Mouse (Mus musculus): Measurements from ENCODE around the gene Ppp6r1. TPM values are rescaled to one million over a fixed set of nuclear protein-coding genes. Genes with fewer than 3 reads are reported as not detected.
A peak's percentile ranks its signal among the peaks of the same experiment; 100 is the strongest.

The Ppp6r1 gene
- polyA plus RNA-seq, 2 experiments = 7.9 to 86.9 TPM

DNA sequence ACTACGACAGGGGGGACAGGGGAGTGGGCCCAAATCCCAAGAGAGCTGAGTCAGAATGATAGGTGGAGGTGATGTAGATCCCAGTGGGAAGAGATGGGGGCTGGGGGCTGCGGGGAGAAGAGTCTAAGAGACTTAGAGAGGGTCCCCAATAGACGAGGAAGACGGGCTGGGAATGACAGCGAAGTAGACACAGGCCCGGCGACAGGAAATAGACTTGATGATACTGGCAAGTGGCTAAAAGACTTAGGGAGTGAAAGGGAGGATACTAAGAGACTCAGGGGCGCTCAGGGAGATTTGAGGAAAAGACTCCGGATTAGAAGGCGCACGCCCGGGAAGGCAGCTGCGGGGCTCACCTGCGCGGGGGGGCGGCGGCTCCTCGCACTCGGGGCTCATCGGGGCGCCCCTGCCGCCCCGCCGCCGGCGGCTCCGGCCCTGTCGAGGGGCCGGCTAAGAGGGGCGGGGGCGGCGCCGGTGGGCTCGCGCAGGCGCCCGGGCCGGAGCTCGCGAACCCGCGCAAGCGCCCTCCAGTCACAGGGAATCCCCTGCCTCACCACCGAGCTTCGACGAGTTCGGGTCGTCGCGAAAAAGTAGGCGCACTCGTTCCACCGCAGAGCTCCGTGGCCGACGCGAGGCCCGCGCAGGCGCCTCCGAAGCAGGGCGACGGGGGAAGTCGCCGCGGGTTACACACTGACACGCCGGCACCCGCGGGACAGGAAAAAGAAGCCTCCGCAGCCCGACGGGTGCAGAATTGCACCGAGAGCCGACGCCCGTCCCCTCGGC is 501 bp downstream of the Ppp6r1 start:
- Histone ChIP-seq H3K4me3 (replicated peaks; ENCODE audit: low read length) (peak overlapping the region; percentile 88), H3K4me1 (ENCODE audit: control insufficient read depth, insufficient read depth, low read length) (peaks cover 16% of the 10 kb centered on the region), H3K4me2 (replicated peaks; ENCODE audit: low read depth, low read length, severe bottlenecking) (peak overlapping the region; percentile 93), H3K27ac (replicated peaks; ENCODE audit: low read depth, low read length) (peak overlapping the region; percentile 97), H3K36me3 (ENCODE audit: control insufficient read depth, insufficient read depth, low read length) (peaks cover 16% of the 10 kb centered on the region), H3K9me3 (ENCODE audit: control insufficient read depth, low read length) (no peaks in the 10 kb centered on the region), H3K27me3 (ENCODE audit: control insufficient read depth, insufficient read depth, low read length) (no peaks in the 10 kb centered on the region), H3K9ac (ENCODE audit: low read depth, low read length, severe bottlenecking) (peak overlapping the region; percentile 94)
- WGBS = under 1% methylated on average over 42 of the region's 78 CpGs
- peak; percentile 80 for ATAC-seq (ENCODE audit: low FRiP score, low read depth)
- no peak for TF ChIP-seq POLR2A (IDR thresholded peaks at IDR 0.05; ENCODE audit: borderline replicate concordance, extremely low read depth, insufficient read depth, insufficient read length)
- DNase-seq (ENCODE audit: low spot score) = peak; percentile 13

DNA sequence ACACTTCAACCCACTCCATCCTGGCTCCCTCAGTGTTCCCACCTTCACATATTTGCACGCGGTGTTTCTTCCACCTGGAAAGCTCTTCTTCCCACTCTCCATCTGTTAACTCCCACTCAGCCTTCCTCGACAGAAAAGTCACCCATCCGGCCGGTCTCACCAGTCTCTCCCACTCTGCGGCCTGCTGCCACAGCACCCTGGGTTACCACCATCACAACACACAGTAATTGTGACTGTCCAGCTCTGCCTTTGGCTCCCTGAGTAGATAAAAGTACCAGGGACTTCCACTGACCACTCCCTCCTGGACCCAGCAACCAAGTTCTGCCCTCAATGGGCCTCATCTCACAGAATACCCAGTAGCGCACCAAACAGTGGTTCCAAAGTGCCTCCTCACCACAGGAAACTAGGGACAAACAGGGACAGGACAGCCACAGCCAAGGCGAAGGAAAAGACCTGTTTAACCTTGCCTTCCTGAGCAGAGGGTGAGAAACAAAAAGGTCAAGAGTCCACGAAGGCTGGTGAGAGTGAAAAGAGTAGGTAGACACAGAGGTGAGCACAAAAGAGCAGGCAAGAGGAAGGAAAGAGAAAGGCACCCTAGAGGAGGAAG is 1.2 kb downstream of the Ppp6r1 start:
- Histone ChIP-seq H3K9me3 (ENCODE audit: control insufficient read depth, low read length) (no peaks in the 10 kb centered on the region), H3K27me3 (ENCODE audit: control insufficient read depth, insufficient read depth, low read length) (no peaks in the 10 kb centered on the region), H3K4me3 (replicated peaks; ENCODE audit: low read length) (peak overlapping the region; percentile 88), H3K4me1 (ENCODE audit: control insufficient read depth, insufficient read depth, low read length) (peaks cover 16% of the 10 kb centered on the region), H3K36me3 (ENCODE audit: control insufficient read depth, insufficient read depth, low read length) (peaks cover 17% of the 10 kb centered on the region), H3K9ac (ENCODE audit: low read depth, low read length, severe bottlenecking) (peak overlapping the region; percentile 94), H3K4me2 (replicated peaks; ENCODE audit: low read depth, low read length, severe bottlenecking) (peak overlapping the region; percentile 93), H3K27ac (replicated peaks; ENCODE audit: low read depth, low read length) (no peak overlapping the region)
- WGBS = 47% methylated on average over 9 of the region's 9 CpGs
- DNase-seq (ENCODE audit: low spot score) = no peak
- no peak for TF ChIP-seq POLR2A (IDR thresholded peaks at IDR 0.05; ENCODE audit: borderline replicate concordance, extremely low read depth, insufficient read depth, insufficient read length)
- no peak for ATAC-seq (ENCODE audit: low FRiP score, low read depth)

DNA sequence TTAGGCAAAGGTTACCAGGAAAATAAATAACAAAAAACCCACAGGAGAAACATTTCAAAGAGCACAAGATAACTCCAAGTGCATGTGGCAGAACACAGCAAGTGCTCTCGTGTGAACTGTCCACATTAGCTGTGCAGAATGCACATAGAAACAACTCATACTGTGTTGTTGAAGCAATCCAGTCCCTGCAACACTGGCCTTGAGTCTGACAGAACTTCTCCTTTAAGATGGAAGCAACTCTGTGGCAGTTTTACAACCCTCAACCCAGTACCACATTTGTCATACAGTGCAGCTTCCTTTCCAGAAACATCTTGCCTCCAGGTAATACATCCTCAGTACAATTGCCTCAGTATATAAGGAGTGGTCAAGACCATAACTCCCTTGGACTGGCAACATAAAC is 2.0 kb downstream of the Ppp6r1 start:
- peak overlapping the region; percentile 93 for H3K4me2 ChIP-seq (replicated peaks; ENCODE audit: low read depth, low read length, severe bottlenecking)
- WGBS = 56% methylated on average over 1 of the region's 1 CpGs
- no peak for TF ChIP-seq POLR2A (IDR thresholded peaks at IDR 0.05; ENCODE audit: borderline replicate concordance, extremely low read depth, insufficient read depth, insufficient read length)
- H3K4me1 ChIP-seq (ENCODE audit: control insufficient read depth, insufficient read depth, low read length) = peaks cover 16% of the 10 kb centered on the region
- H3K9me3 ChIP-seq (ENCODE audit: control insufficient read depth, low read length) = no peaks in the 10 kb centered on the region
- ATAC-seq (ENCODE audit: low FRiP score, low read depth) = no peak
- H3K36me3 ChIP-seq (ENCODE audit: control insufficient read depth, insufficient read depth, low read length) = peaks cover 21% of the 10 kb centered on the region
- H3K4me3 ChIP-seq (replicated peaks; ENCODE audit: low read length) = peak overlapping the region; percentile 88; the same call in 1 of the 2 replicates
- DNase-seq (ENCODE audit: low spot score) = no peak
- no peaks in the 10 kb centered on the region for H3K27me3 ChIP-seq (ENCODE audit: control insufficient read depth, insufficient read depth, low read length)
- H3K9ac ChIP-seq (ENCODE audit: low read depth, low read length, severe bottlenecking) = peak overlapping the region; percentile 94; the same call in 1 of the 2 replicates
- H3K27ac ChIP-seq (replicated peaks; ENCODE audit: low read depth, low read length) = no peak overlapping the region

DNA sequence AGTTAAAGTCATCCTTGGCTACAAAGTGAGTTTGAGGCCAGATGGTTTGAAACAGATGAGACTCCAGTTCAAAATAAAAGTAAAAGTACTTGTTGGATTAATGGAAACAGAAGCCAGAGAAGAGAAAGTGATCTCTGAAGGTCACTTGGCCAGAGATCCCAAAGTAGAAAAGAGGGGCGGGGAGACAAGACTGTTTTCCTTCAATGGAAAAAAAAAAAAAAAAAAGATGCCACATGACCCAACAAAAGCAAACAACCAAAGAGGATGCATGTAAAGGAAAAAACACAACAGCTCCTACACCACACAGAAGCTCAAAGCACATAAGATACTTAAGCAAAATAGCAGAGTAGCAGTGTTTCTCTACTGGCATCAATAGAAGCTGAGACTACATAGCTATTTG is 2.9 kb downstream of the Ppp6r1 start:
- no peak overlapping the region for H3K4me3 ChIP-seq (replicated peaks; ENCODE audit: low read length)
- H3K27me3 ChIP-seq (ENCODE audit: control insufficient read depth, insufficient read depth, low read length) = no peaks in the 10 kb centered on the region
- H3K4me2 ChIP-seq (replicated peaks; ENCODE audit: low read depth, low read length, severe bottlenecking) = no peak overlapping the region
- no peak overlapping the region for H3K27ac ChIP-seq (replicated peaks; ENCODE audit: low read depth, low read length)
- peaks cover 23% of the 10 kb centered on the region for H3K36me3 ChIP-seq (ENCODE audit: control insufficient read depth, insufficient read depth, low read length)
- H3K9me3 ChIP-seq (ENCODE audit: control insufficient read depth, low read length) = no peaks in the 10 kb centered on the region
- TF ChIP-seq POLR2A (IDR thresholded peaks at IDR 0.05; ENCODE audit: borderline replicate concordance, extremely low read depth, insufficient read depth, insufficient read length) = no peak
- WGBS = 80% methylated on average over 1 of the region's 1 CpGs
- ATAC-seq (ENCODE audit: low FRiP score, low read depth) (no peak), DNase-seq (ENCODE audit: low spot score) (no peak)
- H3K4me1 ChIP-seq (ENCODE audit: control insufficient read depth, insufficient read depth, low read length) = peaks cover 16% of the 10 kb centered on the region
- no peak overlapping the region for H3K9ac ChIP-seq (ENCODE audit: low read depth, low read length, severe bottlenecking)

DNA sequence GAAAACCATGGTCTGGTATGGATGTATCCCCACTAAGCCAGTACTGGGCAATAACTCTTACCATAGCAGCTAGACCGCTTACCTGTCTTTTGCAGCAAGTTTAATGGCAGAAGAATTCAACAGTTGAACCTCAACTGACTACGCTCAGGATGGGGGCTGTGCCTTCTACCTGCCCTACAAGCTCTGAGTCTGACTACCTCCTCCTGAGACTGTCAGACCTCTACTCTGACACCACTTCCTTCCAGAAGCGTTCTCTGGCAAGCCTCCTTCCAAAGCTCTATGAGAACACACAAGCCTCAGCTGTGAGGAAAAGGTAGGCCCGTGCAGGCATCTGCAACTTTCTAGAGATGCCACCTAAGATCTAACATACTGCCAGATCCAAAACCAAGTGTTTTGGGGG is 3.4 kb downstream of the Ppp6r1 start:
- Histone ChIP-seq H3K36me3 (ENCODE audit: control insufficient read depth, insufficient read depth, low read length) (peaks cover 22% of the 10 kb centered on the region; the same call in 1 of the 2 replicates), H3K27ac (replicated peaks; ENCODE audit: low read depth, low read length) (no peak overlapping the region), H3K9me3 (ENCODE audit: control insufficient read depth, low read length) (no peaks in the 10 kb centered on the region), H3K4me1 (ENCODE audit: control insufficient read depth, insufficient read depth, low read length) (peaks cover 15% of the 10 kb centered on the region), H3K9ac (ENCODE audit: low read depth, low read length, severe bottlenecking) (no peak overlapping the region), H3K4me3 (replicated peaks; ENCODE audit: low read length) (no peak overlapping the region), H3K27me3 (ENCODE audit: control insufficient read depth, insufficient read depth, low read length) (no peaks in the 10 kb centered on the region), H3K4me2 (replicated peaks; ENCODE audit: low read depth, low read length, severe bottlenecking) (no peak overlapping the region)
- ATAC-seq (ENCODE audit: low FRiP score, low read depth) (no peak), DNase-seq (ENCODE audit: low spot score) (no peak)
- WGBS = 87% methylated on average over 4 of the region's 4 CpGs
- TF ChIP-seq POLR2A (IDR thresholded peaks at IDR 0.05; ENCODE audit: borderline replicate concordance, extremely low read depth, insufficient read depth, insufficient read length) = no peak

Measured in limb, embryonic 14.5 days (tissue).